In the genomic region with DNA sequence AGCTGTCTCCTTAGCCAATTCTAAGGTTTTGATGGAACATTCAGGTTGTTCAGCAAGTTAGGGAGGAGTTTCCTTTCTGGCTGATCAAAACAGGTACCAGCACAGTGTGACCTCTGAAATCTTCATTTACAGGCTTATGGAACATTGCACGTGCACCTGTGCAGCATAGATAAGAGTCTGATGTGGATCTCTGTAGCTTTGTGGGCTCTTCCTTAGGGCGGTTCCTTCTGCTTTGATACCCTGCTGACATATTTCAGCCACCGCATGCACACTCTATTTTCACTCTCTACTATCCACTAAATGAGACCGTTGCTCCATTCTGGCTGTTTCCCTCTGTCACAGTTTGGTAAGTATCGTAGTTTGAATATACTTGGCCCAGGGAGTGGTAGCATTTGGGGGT, we compare ENCODE assay signal across 29 mouse cellular contexts. TPM values are rescaled to one million over a fixed set of nuclear protein-coding genes. Genes with fewer than 3 reads are reported as not detected.
DNase-seq lines count a peak whose midpoint lies in the region; ATAC-seq and TF ChIP-seq lines count a peak whose summit lies in the region.
"Had no signal": no experiment of that assay in that cellular context is flagged by ENCODE, and none has a peak within 500 bp of the region (broad histone marks: within the 10 kb centered on the region; RNA-seq: fewer than 3 reads in every experiment).

No protein-coding gene starts in this region.

- TF ChIP-seq CTCF in thymus, adult 2 months (IDR thresholded peaks at IDR 0.05; ENCODE audit: borderline replicate concordance, control insufficient read depth, extremely low read depth, insufficient read depth, low read length, poor library complexity), result no peak

- peaks cover 26% of the 10 kb centered on the region for H3K4me1 ChIP-seq in thymus, adult 2 months (replicated peaks; ENCODE audit: control insufficient read depth, insufficient read depth, low read length)
- H3K4me1 ChIP-seq: embryonic facial prominence, embryonic 10.5 days; embryonic facial prominence, embryonic 13.5 days; forebrain, embryonic 12.5 days; forebrain, embryonic 15.5 days; heart, embryonic 15.5 days; hindbrain, embryonic 10.5 days; hindbrain, embryonic 13.5 days had no signal

- no peak for ATAC-seq in CD4-positive, CD25-positive, alpha-beta regulatory T cell, adult 4 months
- ATAC-seq: forebrain, embryonic 15.5 days; hindbrain, embryonic 16.5 days; Patski had no signal

- H3K4me3 ChIP-seq in thymus, adult 2 months (ENCODE audit: control insufficient read depth, insufficient read depth, low read length), result no peak overlapping the region
- H3K4me3 ChIP-seq: embryonic facial prominence, embryonic 10.5 days; embryonic facial prominence, embryonic 13.5 days; erythroblast, embryonic 14.5 days; forebrain, embryonic 12.5 days; forebrain, embryonic 15.5 days; heart, embryonic 15.5 days; hindbrain, embryonic 10.5 days; hindbrain, embryonic 13.5 days had no signal

- H3K27ac ChIP-seq in thymus, adult 2 months (ENCODE audit: control insufficient read depth, insufficient read depth, low read length), result peak overlapping the region; percentile 64
- H3K27ac ChIP-seq: embryonic facial prominence, embryonic 10.5 days; embryonic facial prominence, embryonic 13.5 days; forebrain, embryonic 12.5 days; forebrain, embryonic 15.5 days; heart, embryonic 15.5 days; hindbrain, embryonic 10.5 days; hindbrain, embryonic 13.5 days had no signal

- H3K27me3 ChIP-seq in thymus, adult 2 months (ENCODE audit: control insufficient read depth, insufficient read depth, low read length), result no peaks in the 10 kb centered on the region
- H3K27me3 ChIP-seq: embryonic facial prominence, embryonic 13.5 days; forebrain, embryonic 12.5 days; forebrain, embryonic 15.5 days; hindbrain, embryonic 13.5 days; Patski had no signal

- 11% methylated on average over 5 of the region's 5 CpGs for WGBS in thymus, adult 2 months

- H3K36me3 ChIP-seq in thymus, adult 2 months (ENCODE audit: control insufficient read depth, insufficient read depth, low read length), result no peaks in the 10 kb centered on the region
- H3K36me3 ChIP-seq: embryonic facial prominence, embryonic 10.5 days; embryonic facial prominence, embryonic 13.5 days; forebrain, embryonic 12.5 days; forebrain, embryonic 15.5 days; heart, embryonic 15.5 days; hindbrain, embryonic 10.5 days; hindbrain, embryonic 13.5 days had no signal

- peak; percentile 23 for DNase-seq in CD4-positive, CD25-positive, alpha-beta regulatory T cell, adult 2 months (ENCODE audit: low read depth, low spot score)
- DNase-seq in thymus, adult 2 months, result peak; percentile 49
- DNase-seq in thymus, postnatal 25 days, result no peak
- peak; percentile 58 for DNase-seq in thymus, postnatal 0 days (ENCODE audit: low spot score)
- no peak for DNase-seq in yolk sac, embryonic 10.5 days (ENCODE audit: low spot score)
- DNase-seq in gastrocnemius, postnatal 10 days, result no peak
- DNase-seq in kidney, postnatal 25 days, result no peak
- DNase-seq: adrenal gland, adult 2 months; adrenal gland, postnatal 14 days; cerebellum, adult 11 months; cerebellum, adult 2 months; cerebellum, adult 9-11 months; cerebellum, postnatal 36 days; embryo, embryonic 11 days; gastrocnemius, postnatal 36 days; heart, postnatal 10 days; heart, postnatal 36 days had no signal

- TF ChIP-seq POLR2A in thymus, adult 2 months (IDR thresholded peaks at IDR 0.05; ENCODE audit: control insufficient read depth, extremely low read depth, insufficient read depth, low read length, poor library complexity), result no peak

RNA-seq across cellular contexts. Expression of a gene that starts 13.9 kb away (rescaled TPM):
- 1 to 10 TPM in 1 of 2 experiments, under 1 TPM in 1; 0.91 to 1.3 TPM for polyA plus RNA-seq in CD4-positive, CD25-positive, alpha-beta regulatory T cell, adult 4 months (2017; shearing (Covaris generic))
- polyA plus RNA-seq in thymus, adult 2 months (2012; rRNA removed), result 51.8 and 62.0 TPM in 2 replicates
- polyA plus RNA-seq in thymus, postnatal 0 days (2015; fragmentation: Nextera tagmentation; extraction: Ambion mirVana), result 23.6 and 25.2 TPM in 2 replicates
- 10 to 100 TPM; 26.0 to 37.9 TPM for total RNA-seq in gastrocnemius, postnatal 10 days (2021)

RNA-seq across cellular contexts. Expression of a gene that starts 17.2 kb away (rescaled TPM):
- not detected for polyA plus RNA-seq in CD4-positive, CD25-positive, alpha-beta regulatory T cell, adult 4 months (2017; shearing (Covaris generic))
- 4.6 and 4.8 TPM in 2 replicates for polyA plus RNA-seq in thymus, adult 2 months (2012; rRNA removed)
- 5.1 TPM in 2 replicates for polyA plus RNA-seq in thymus, postnatal 0 days (2015; fragmentation: Nextera tagmentation; extraction: Ambion mirVana)
- total RNA-seq in gastrocnemius, postnatal 10 days (2021), result 10 to 100 TPM; 21.1 to 27.7 TPM
- total RNA-seq: granulocyte monocyte progenitor cell, adult 5-6 weeks had no signal
- polyA plus RNA-seq: erythroblast, embryonic 14.5 days had no signal

RNA-seq across cellular contexts. Expression of a gene that starts 54.8 kb away (rescaled TPM):
- polyA plus RNA-seq in CD4-positive, CD25-positive, alpha-beta regulatory T cell, adult 4 months (2017; shearing (Covaris generic)), result not detected
- polyA plus RNA-seq in thymus, adult 2 months (2012; rRNA removed), result 1.2 and 1.6 TPM in 2 replicates
- polyA plus RNA-seq in thymus, postnatal 0 days (2015; fragmentation: Nextera tagmentation; extraction: Ambion mirVana), result 0.46 and 0.54 TPM in 2 replicates
- total RNA-seq in gastrocnemius, postnatal 10 days (2021), result 1 to 10 TPM; 1.4 to 2.8 TPM

Comparison
In these comparisons a context has a peak if more than half of its experiments do, and no peak if none do; other contexts are left out.
1. DNase-seq: peak in CD4-positive, CD25-positive, alpha-beta regulatory T cell, adult 2 months (single experiment), thymus, adult 2 months (single experiment) and thymus, postnatal 0 days (single experiment); none in thymus, postnatal 25 days (single experiment), yolk sac, embryonic 10.5 days (single experiment), gastrocnemius, postnatal 10 days (single experiment) and kidney, postnatal 25 days (0 of 2).
2. RNA of a gene that starts 13.9 kb away (polyA plus RNA-seq): 51.8 to 62.0 TPM in thymus, adult 2 months and 23.6 to 25.2 TPM in thymus, postnatal 0 days; 0.91 to 1.3 TPM in CD4-positive, CD25-positive, alpha-beta regulatory T cell, adult 4 months; every median in the first group is over 10 times any median in the second.